Mouse (Mus musculus): ENCODE data around the gene Elf5.

The Elf5 gene

GRCm38 (mm10) chr2:103411348-103411747, at the start of gene Elf5:
Gene Elf5 (plus strand): TSS chr2:103411688.
- no peak for ATAC-seq (ENCODE audit: insufficient number of reproducible peaks, low FRiP score, low TSS enrichment)

- no peak for ATAC-seq (ENCODE audit: insufficient number of reproducible peaks, low FRiP score, low TSS enrichment)
Measured at GRCm38 (mm10) chr2:103372541-103372940, 38.9 kb upstream of the Elf5 start.

- no peak for ATAC-seq (ENCODE audit: insufficient number of reproducible peaks, low FRiP score, low TSS enrichment)
Measured at GRCm38 (mm10) chr2:103379502-103380160, 31.9 kb upstream of the Elf5 start.

GRCm38 (mm10) chr2:103382174-103382573, 29.3 kb upstream of the Elf5 start:
- ATAC-seq (ENCODE audit: insufficient number of reproducible peaks, low FRiP score, low TSS enrichment), result no peak

- no peak for ATAC-seq (ENCODE audit: insufficient number of reproducible peaks, low FRiP score, low TSS enrichment)
Measured at GRCm38 (mm10) chr2:103387881-103388280, 23.6 kb upstream of the Elf5 start.

- ATAC-seq (ENCODE audit: insufficient number of reproducible peaks, low FRiP score, low TSS enrichment), result no peak
Measured at GRCm38 (mm10) chr2:103388311-103388710, 23.2 kb upstream of the Elf5 start.

- ATAC-seq (ENCODE audit: insufficient number of reproducible peaks, low FRiP score, low TSS enrichment), result peak; percentile 59
Measured at GRCm38 (mm10) chr2:103390086-103390988, 21.2 kb upstream of the Elf5 start.

- no peak for ATAC-seq (ENCODE audit: insufficient number of reproducible peaks, low FRiP score, low TSS enrichment)
Measured at GRCm38 (mm10) chr2:103391626-103392025, 19.9 kb upstream of the Elf5 start.

- ATAC-seq (ENCODE audit: insufficient number of reproducible peaks, low FRiP score, low TSS enrichment), result no peak
Measured at GRCm38 (mm10) chr2:103398110-103398509, 13.4 kb upstream of the Elf5 start.

GRCm38 (mm10) chr2:103400691-103401090, 10.8 kb upstream of the Elf5 start:
- no peak for ATAC-seq (ENCODE audit: insufficient number of reproducible peaks, low FRiP score, low TSS enrichment)

- ATAC-seq (ENCODE audit: insufficient number of reproducible peaks, low FRiP score, low TSS enrichment), result no peak
Measured at GRCm38 (mm10) chr2:103406239-103406638, 5.2 kb upstream of the Elf5 start.

GRCm38 (mm10) chr2:103411816-103412215, 328 bp downstream of the Elf5 start:
- no peak for ATAC-seq (ENCODE audit: insufficient number of reproducible peaks, low FRiP score, low TSS enrichment)

GRCm38 (mm10) chr2:103413381-103413780, 1.9 kb downstream of the Elf5 start:
- ATAC-seq (ENCODE audit: insufficient number of reproducible peaks, low FRiP score, low TSS enrichment), result no peak

GRCm38 (mm10) chr2:103415774-103416173, 4.3 kb downstream of the Elf5 start:
- no peak for ATAC-seq (ENCODE audit: insufficient number of reproducible peaks, low FRiP score, low TSS enrichment)

- no peak for ATAC-seq (ENCODE audit: insufficient number of reproducible peaks, low FRiP score, low TSS enrichment)
Measured at GRCm38 (mm10) chr2:103420650-103421507, 9.4 kb downstream of the Elf5 start.

- ATAC-seq (ENCODE audit: insufficient number of reproducible peaks, low FRiP score, low TSS enrichment), result no peak
Measured at GRCm38 (mm10) chr2:103423884-103424283, 12.4 kb downstream of the Elf5 start.

- peak; percentile 16; the same call in 1 of the 2 replicates for ATAC-seq (ENCODE audit: insufficient number of reproducible peaks, low FRiP score, low TSS enrichment)
Measured at GRCm38 (mm10) chr2:103424349-103425026, 13.0 kb downstream of the Elf5 start.

- no peak for ATAC-seq (ENCODE audit: insufficient number of reproducible peaks, low FRiP score, low TSS enrichment)
Measured at GRCm38 (mm10) chr2:103425456-103426063, 14.1 kb downstream of the Elf5 start.

- ATAC-seq (ENCODE audit: insufficient number of reproducible peaks, low FRiP score, low TSS enrichment), result no peak
Measured at GRCm38 (mm10) chr2:103428356-103428755, 16.9 kb downstream of the Elf5 start.

GRCm38 (mm10) chr2:103430712-103431111, 19.2 kb downstream of the Elf5 start:
- ATAC-seq (ENCODE audit: insufficient number of reproducible peaks, low FRiP score, low TSS enrichment), result peak; percentile 65; the same call in 1 of the 2 replicates
